Mouse (Mus musculus): Measurements from ENCODE around the gene Nr1h5. TPM values are rescaled to one million over a fixed set of nuclear protein-coding genes. Genes with fewer than 3 reads are reported as not detected.

Nr1h5 gene
- total RNA-seq, 1 experiment from 2014 or later = not detected

DNA sequence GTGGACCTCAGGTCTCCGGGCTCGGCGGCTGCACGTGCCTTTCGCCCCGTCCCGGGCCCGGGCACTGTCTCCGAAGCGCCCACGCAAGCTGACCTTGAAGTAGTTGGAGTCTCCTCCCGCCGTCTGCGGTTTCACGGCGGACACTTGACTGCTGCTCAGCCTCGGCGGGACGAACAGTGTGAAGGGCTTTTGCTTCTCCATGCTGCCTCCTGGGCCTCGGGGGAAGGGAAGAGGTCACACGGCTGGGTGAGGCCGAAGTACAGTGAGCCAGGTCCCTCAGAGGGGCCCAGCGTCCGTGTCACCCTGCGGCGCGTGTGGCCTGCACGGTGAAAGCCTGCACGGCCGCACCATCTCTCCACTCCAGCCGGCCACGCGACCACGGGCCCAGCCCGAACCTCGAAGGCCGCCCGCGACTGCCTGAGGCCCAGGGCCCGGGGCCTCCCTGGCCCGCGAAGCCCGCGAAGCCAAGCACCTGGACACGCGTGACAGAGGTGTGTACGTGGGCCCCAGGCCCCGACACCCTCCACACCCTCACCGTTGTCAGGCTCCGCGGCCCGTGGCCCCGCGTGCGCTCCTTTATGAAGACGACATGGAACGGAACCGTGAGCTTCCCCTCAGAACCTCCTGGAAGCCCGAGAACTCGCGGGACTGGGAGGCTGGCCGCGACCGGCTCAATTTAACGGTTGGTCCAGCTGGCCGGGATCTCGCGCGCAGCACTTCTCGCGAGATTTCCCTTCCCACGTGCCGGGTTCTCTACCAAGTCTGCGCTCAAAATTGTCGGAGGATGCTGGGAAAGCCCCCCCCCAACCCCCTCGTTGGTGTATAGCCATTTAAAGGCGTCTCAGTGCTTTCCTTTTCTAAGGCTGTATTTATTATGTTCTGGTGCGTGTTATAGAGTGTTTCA is 28.2 kb downstream of the Nr1h5 start, which contains the start of gene Sycp1:
TSS of gene Sycp1 (minus strand) at position 650 of the 904 bp plus-strand sequence.
- no peak for ATAC-seq (replicated peaks in 1 of 2; ENCODE audit: insufficient read depth in 1 of 2, low FRiP score in 2 of 2, low TSS enrichment in 1 of 2, low read depth in 1 of 2, poor library complexity in 2 of 2, severe bottlenecking in 2 of 2)

DNA sequence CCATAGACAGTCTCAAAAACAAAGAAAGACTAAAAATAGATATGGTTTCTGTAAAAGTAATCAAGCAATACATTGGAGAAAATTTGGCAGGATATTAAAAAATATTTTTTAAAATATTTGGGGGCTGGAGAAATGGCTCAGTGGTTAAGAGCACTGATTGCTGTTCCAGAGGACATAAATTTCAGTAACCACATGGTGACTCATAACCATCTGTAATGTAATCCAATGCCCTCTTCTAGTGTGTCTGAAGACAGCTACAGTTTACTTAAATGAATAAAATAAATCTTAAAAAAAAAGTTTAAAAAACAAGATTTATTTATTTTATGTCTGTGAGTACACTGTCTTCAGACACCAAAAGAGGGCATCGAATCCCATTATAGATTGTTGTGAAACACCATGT is 64.8 kb downstream of the Nr1h5 start:
- ATAC-seq (replicated peaks in 1 of 2; ENCODE audit: insufficient read depth in 1 of 2, low FRiP score in 2 of 2, low TSS enrichment in 1 of 2, low read depth in 1 of 2, poor library complexity in 2 of 2, severe bottlenecking in 2 of 2) = no peak

Other genes with a start within 250 kb of the Nr1h5 start
- gene Tspan2, start 229.6 kb downstream of the Nr1h5 start, total RNA-seq (2017) = 20.6 and 23.4 TPM in 2 replicates
- not detected in 2 replicates for gene Tshb, start 181.4 kb downstream of the Nr1h5 start, total RNA-seq (2017)
- gene Sycp1, start 28.0 kb downstream of the Nr1h5 start, total RNA-seq (2017) = not detected in 2 replicates
- 15.2 and 15.6 TPM in 2 replicates for gene Sike1, start 31.6 kb upstream of the Nr1h5 start, total RNA-seq (2017)
- 647 and 780 TPM in 2 replicates for gene Csde1, start 56.3 kb upstream of the Nr1h5 start, total RNA-seq (2017)
- 82.8 and 104 TPM in 2 replicates for gene Nras, start 94.2 kb upstream of the Nr1h5 start, total RNA-seq (2017)
- not detected in 2 replicates for gene Ampd1, start 109.9 kb upstream of the Nr1h5 start, total RNA-seq (2017)
- 1.6 and 1.8 TPM in 2 replicates for gene Dennd2c, start 138.5 kb upstream of the Nr1h5 start, total RNA-seq (2017)
- gene Bcas2, start 207.5 kb upstream of the Nr1h5 start, total RNA-seq (2017) = 169 and 219 TPM in 2 replicates